Comparison of ENCODE assay signal across 8 mouse cellular contexts in genomic region chr4:117131890-117132793, GRCm38 (mm10). TPM values are rescaled to one million over a fixed set of nuclear protein-coding genes. Genes with fewer than 3 reads are reported as not detected.
A peak's percentile ranks its signal among the peaks of the same experiment; 100 is the strongest.
DNase-seq lines count a peak whose midpoint lies in the region; ATAC-seq and TF ChIP-seq lines count a peak whose summit lies in the region.

No protein-coding gene starts in this region.

- H3K36me3 ChIP-seq in lung, embryonic 14.5 days (ENCODE audit: insufficient read depth): peaks cover 16% of the 10 kb centered on the region; the same call in 1 of the 2 replicates
- peaks cover 12% of the 10 kb centered on the region for H3K36me3 ChIP-seq in embryonic facial prominence, embryonic 14.5 days (ENCODE audit: control insufficient read depth, insufficient read depth, low read length)
- H3K36me3 ChIP-seq in liver, embryonic 12.5 days: peaks cover 24% of the 10 kb centered on the region
- peaks cover 7% of the 10 kb centered on the region; the same call in 1 of the 2 replicates for H3K36me3 ChIP-seq in stomach, embryonic 15.5 days

- intact Hi-C loops in left cerebral cortex, postnatal 14 days (cut with DNase I): no loop called here

- H3K27ac ChIP-seq in lung, embryonic 14.5 days (ENCODE audit: low read depth): no peak overlapping the region
- H3K27ac ChIP-seq in embryonic facial prominence, embryonic 14.5 days (replicated peaks; ENCODE audit: low read depth, low read length): no peak overlapping the region
- no peak overlapping the region for H3K27ac ChIP-seq in liver, embryonic 12.5 days
- H3K27ac ChIP-seq in stomach, embryonic 15.5 days: no peak overlapping the region

- TF ChIP-seq CTCF in lung, embryonic 14.5 days (IDR thresholded peaks at IDR 0.05; ENCODE audit: low read depth): no peak

- 31% methylated on average over 7 of the region's 7 CpGs for WGBS in lung, embryonic 14.5 days
- 28% methylated on average over 7 of the region's 7 CpGs for WGBS in embryonic facial prominence, embryonic 14.5 days
- 45% methylated on average over 7 of the region's 7 CpGs for WGBS in liver, embryonic 12.5 days (ENCODE audit: insufficient replicate concordance)
- WGBS in stomach, embryonic 15.5 days: 48% methylated on average over 7 of the region's 7 CpGs

- no peak overlapping the region for H3K9ac ChIP-seq in lung, embryonic 14.5 days
- 0 out of 2 replicates have a peak overlapping the region, but pooled peaks have one; percentile 84 for H3K9ac ChIP-seq in embryonic facial prominence, embryonic 14.5 days (ENCODE audit: low read depth, low read length)
- no peak overlapping the region for H3K9ac ChIP-seq in liver, embryonic 12.5 days
- no peak overlapping the region for H3K9ac ChIP-seq in stomach, embryonic 15.5 days

- peak overlapping the region; percentile 100 for H3K4me2 ChIP-seq in lung, embryonic 14.5 days
- H3K4me2 ChIP-seq in embryonic facial prominence, embryonic 14.5 days (ENCODE audit: low read depth, low read length): peak overlapping the region; percentile 97
- H3K4me2 ChIP-seq in liver, embryonic 12.5 days: peak overlapping the region; percentile 99
- H3K4me2 ChIP-seq in stomach, embryonic 15.5 days: peak overlapping the region; percentile 97

- no peaks in the 10 kb centered on the region for H3K9me3 ChIP-seq in lung, embryonic 14.5 days (ENCODE audit: low read depth, low read length)
- no peaks in the 10 kb centered on the region for H3K9me3 ChIP-seq in embryonic facial prominence, embryonic 14.5 days (ENCODE audit: control insufficient read depth, low read length)
- no peaks in the 10 kb centered on the region for H3K9me3 ChIP-seq in liver, embryonic 12.5 days (replicated peaks)
- no peaks in the 10 kb centered on the region for H3K9me3 ChIP-seq in stomach, embryonic 15.5 days

- H3K4me3 ChIP-seq in lung, embryonic 14.5 days (ENCODE audit: low read depth, low read length): peak overlapping the region; percentile 85
- H3K4me3 ChIP-seq in embryonic facial prominence, embryonic 14.5 days (ENCODE audit: low read depth, low read length): peak overlapping the region; percentile 83
- peak overlapping the region; percentile 85; the same call in 1 of the 2 replicates for H3K4me3 ChIP-seq in liver, embryonic 12.5 days
- H3K4me3 ChIP-seq in stomach, embryonic 15.5 days (replicated peaks): peak overlapping the region; percentile 67; the same call in 1 of the 2 replicates

- H3K27me3 ChIP-seq in lung, embryonic 14.5 days (ENCODE audit: insufficient read depth, low read length): peaks cover 18% of the 10 kb centered on the region
- peaks cover 20% of the 10 kb centered on the region for H3K27me3 ChIP-seq in embryonic facial prominence, embryonic 14.5 days (replicated peaks; ENCODE audit: control insufficient read depth, insufficient read depth, low read length)
- peaks cover 39% of the 10 kb centered on the region for H3K27me3 ChIP-seq in liver, embryonic 12.5 days (replicated peaks)
- peaks cover 9% of the 10 kb centered on the region; the same call in 1 of the 2 replicates for H3K27me3 ChIP-seq in stomach, embryonic 15.5 days (replicated peaks)

- peaks cover 14% of the 10 kb centered on the region; the same call in 1 of the 2 replicates for H3K4me1 ChIP-seq in lung, embryonic 14.5 days (ENCODE audit: insufficient read depth)
- H3K4me1 ChIP-seq in embryonic facial prominence, embryonic 14.5 days (ENCODE audit: control insufficient read depth, insufficient read depth, low read length): peaks cover 4% of the 10 kb centered on the region; the same call in 1 of the 2 replicates
- peaks cover 40% of the 10 kb centered on the region for H3K4me1 ChIP-seq in liver, embryonic 12.5 days
- peaks cover 20% of the 10 kb centered on the region for H3K4me1 ChIP-seq in stomach, embryonic 15.5 days

- 0 out of 2 replicates have a peak, but pooled peaks have one; percentile 8 for ATAC-seq in lung, embryonic 14.5 days (ENCODE audit: insufficient read depth)
- ATAC-seq in embryonic facial prominence, embryonic 14.5 days (ENCODE audit: low read depth): peak; percentile 42; the same call in 1 of the 2 replicates
- no peak for ATAC-seq in liver, embryonic 12.5 days
- no peak for ATAC-seq in stomach, embryonic 15.5 days (ENCODE audit: insufficient read depth, low FRiP score, low read depth)

- DNase-seq in lung, embryonic 14.5 days: peak; percentile 27
- DNase-seq in lung, adult 18-20 months: no peak
- DNase-seq in embryonic facial prominence, embryonic 14.5 days (ENCODE audit: low spot score): peak; percentile 72
- no peak for DNase-seq in gastrocnemius, adult 18-20 months (ENCODE audit: low spot score)
- DNase-seq in right cerebral cortex, postnatal 36 days (ENCODE audit: low spot score in 2 of 2): no peak
- no peak for DNase-seq in left cerebral cortex, postnatal 14 days (ENCODE audit: low spot score in 2 of 2)

RNA-seq across cellular contexts. Expression of gene Plk3, which starts 1.6 kb away (rescaled TPM):
- 4.2 and 5.1 TPM in 2 replicates for polyA plus RNA-seq in lung, embryonic 14.5 days (2014; fragmentation: Nextera tagmentation; extraction: Ambion mirVana)
- polyA plus RNA-seq in embryonic facial prominence, embryonic 14.5 days (2014; fragmentation: Nextera tagmentation; extraction: Ambion mirVana): 5.1 and 5.6 TPM in 2 replicates
- polyA plus RNA-seq in liver, embryonic 12.5 days (2016; fragmentation: Nextera tagmentation; extraction: Ambion mirVana): 2.2 and 2.8 TPM in 2 replicates
- 3.8 and 4.7 TPM in 2 replicates for polyA plus RNA-seq in stomach, embryonic 15.5 days (2015; fragmentation: Nextera tagmentation; extraction: Ambion mirVana)
- total RNA-seq in gastrocnemius, adult 18-20 months (2021): 1 to 10 TPM in 1 of 2 experiments, under 1 TPM in 1; 0.25 to 1.7 TPM
- total RNA-seq in left cerebral cortex, postnatal 14 days (2021): 10 to 100 TPM; 15.6 to 16.2 TPM

RNA-seq across cellular contexts. Expression of gene Tctex1d4, which starts 5.5 kb away (rescaled TPM):
- not detected in 2 replicates for polyA plus RNA-seq in lung, embryonic 14.5 days (2014; fragmentation: Nextera tagmentation; extraction: Ambion mirVana)
- polyA plus RNA-seq in embryonic facial prominence, embryonic 14.5 days (2014; fragmentation: Nextera tagmentation; extraction: Ambion mirVana): 0.30 and 0.84 TPM in 2 replicates
- not detected in 2 replicates for polyA plus RNA-seq in liver, embryonic 12.5 days (2016; fragmentation: Nextera tagmentation; extraction: Ambion mirVana)
- polyA plus RNA-seq in stomach, embryonic 15.5 days (2015; fragmentation: Nextera tagmentation; extraction: Ambion mirVana): 0.24 TPM in 1 of 2 replicates, not detected in the other
- total RNA-seq in gastrocnemius, adult 18-20 months (2021): not detected
- not detected for total RNA-seq in left cerebral cortex, postnatal 14 days (2021)

RNA-seq across cellular contexts. Expression of gene Btbd19, which starts 6.6 kb away (rescaled TPM):
- 6.7 and 7.6 TPM in 2 replicates for polyA plus RNA-seq in lung, embryonic 14.5 days (2014; fragmentation: Nextera tagmentation; extraction: Ambion mirVana)
- polyA plus RNA-seq in embryonic facial prominence, embryonic 14.5 days (2014; fragmentation: Nextera tagmentation; extraction: Ambion mirVana): 6.6 and 7.0 TPM in 2 replicates
- polyA plus RNA-seq in liver, embryonic 12.5 days (2016; fragmentation: Nextera tagmentation; extraction: Ambion mirVana): 6.4 and 7.1 TPM in 2 replicates
- polyA plus RNA-seq in stomach, embryonic 15.5 days (2015; fragmentation: Nextera tagmentation; extraction: Ambion mirVana): 6.7 and 7.6 TPM in 2 replicates
- total RNA-seq in gastrocnemius, adult 18-20 months (2021): 1 to 10 TPM; 1.5 to 2.3 TPM
- 10 to 100 TPM; 11.8 to 12.4 TPM for total RNA-seq in left cerebral cortex, postnatal 14 days (2021)

RNA-seq across cellular contexts. Expression of gene Rps8, which starts 23.9 kb away (rescaled TPM):
- 1,312 and 1,358 TPM in 2 replicates for polyA plus RNA-seq in lung, embryonic 14.5 days (2014; fragmentation: Nextera tagmentation; extraction: Ambion mirVana)
- 1,243 and 1,364 TPM in 2 replicates for polyA plus RNA-seq in embryonic facial prominence, embryonic 14.5 days (2014; fragmentation: Nextera tagmentation; extraction: Ambion mirVana)
- polyA plus RNA-seq in liver, embryonic 12.5 days (2016; fragmentation: Nextera tagmentation; extraction: Ambion mirVana): 960 and 969 TPM in 2 replicates
- 968 and 983 TPM in 2 replicates for polyA plus RNA-seq in stomach, embryonic 15.5 days (2015; fragmentation: Nextera tagmentation; extraction: Ambion mirVana)
- 100 to 1,000 TPM; 498 to 543 TPM for total RNA-seq in gastrocnemius, adult 18-20 months (2021)
- total RNA-seq in left cerebral cortex, postnatal 14 days (2021): 100 to 1,000 TPM; 448 to 449 TPM

RNA-seq across cellular contexts. Expression of gene Ptch2, which starts 36.3 kb away (rescaled TPM):
- 12.2 and 14.1 TPM in 2 replicates for polyA plus RNA-seq in lung, embryonic 14.5 days (2014; fragmentation: Nextera tagmentation; extraction: Ambion mirVana)
- 9.0 and 11.0 TPM in 2 replicates for polyA plus RNA-seq in embryonic facial prominence, embryonic 14.5 days (2014; fragmentation: Nextera tagmentation; extraction: Ambion mirVana)
- polyA plus RNA-seq in liver, embryonic 12.5 days (2016; fragmentation: Nextera tagmentation; extraction: Ambion mirVana): 1.3 and 1.4 TPM in 2 replicates
- 6.5 and 7.0 TPM in 2 replicates for polyA plus RNA-seq in stomach, embryonic 15.5 days (2015; fragmentation: Nextera tagmentation; extraction: Ambion mirVana)
- total RNA-seq in gastrocnemius, adult 18-20 months (2021): under 1 TPM; 0.21 to 0.52 TPM
- total RNA-seq in left cerebral cortex, postnatal 14 days (2021): 1 to 10 TPM; 1.3 to 2.4 TPM

Comparison
In these comparisons a context has a peak if more than half of its experiments do, and no peak if none do; other contexts are left out.
1. DNase-seq: peak in lung, embryonic 14.5 days (single experiment) and embryonic facial prominence, embryonic 14.5 days (single experiment); none in lung, adult 18-20 months (0 of 2), gastrocnemius, adult 18-20 months (single experiment), right cerebral cortex, postnatal 36 days (0 of 2) and left cerebral cortex, postnatal 14 days (0 of 2).
2. ATAC-seq: peak in lung, embryonic 14.5 days (single experiment) and embryonic facial prominence, embryonic 14.5 days (single experiment); none in liver, embryonic 12.5 days (single experiment) and stomach, embryonic 15.5 days (single experiment).
3. Peak in every context shown above with its lines, with median percentiles within 50 percentile points of each other: H3K4me2 ChIP-seq and H3K4me3 ChIP-seq.